Mouse (Mus musculus) inflammation-experienced regulatory T-cells, adult 6 months (primary cell): Measurements from ENCODE around the gene Creb1. TPM values are rescaled to one million over a fixed set of nuclear protein-coding genes. Genes with fewer than 3 reads are reported as not detected.
"Not testable (repeated sequence)": the region's sequence is repeated elsewhere in the genome, so short reads cannot be mapped to it uniquely, and the experiment has no call there.

Experiments used
- ATAC-seq: one replicate; pipeline ENCODE4 v1.8.0; 2017
- polyA plus RNA-seq, 3 experiments: library from polyadenylated mRNA; unstranded; fragments of 100-300 nt; shearing (Covaris generic); gene quantifications; one replicate each; pipeline ENCODE4 v1.2.1; 2017

Gene Creb1
- polyA plus RNA-seq, 3 experiments from 2014 or later = 54.6 to 64.3 (median 59.7) TPM

DNA sequence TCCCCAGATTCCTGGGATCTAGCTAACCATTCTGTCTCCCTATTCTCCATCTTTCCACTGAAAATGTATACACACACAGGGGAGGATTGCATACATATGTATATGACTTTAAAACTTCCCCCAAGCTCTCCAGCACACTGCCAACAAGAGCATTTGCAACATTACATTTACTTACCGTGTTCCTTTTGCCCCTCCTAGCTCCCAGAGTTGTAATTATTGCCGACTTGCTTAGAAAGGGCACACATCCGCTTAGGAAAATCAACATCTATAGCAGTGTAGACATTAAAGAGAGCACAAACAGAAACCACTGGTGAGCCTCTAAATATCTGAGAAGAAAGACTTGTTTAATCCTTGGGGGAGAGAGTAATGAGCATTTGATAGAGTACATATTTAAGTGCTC is 85.8 kb downstream of the Creb1 start:
- ATAC-seq = no peak

DNA sequence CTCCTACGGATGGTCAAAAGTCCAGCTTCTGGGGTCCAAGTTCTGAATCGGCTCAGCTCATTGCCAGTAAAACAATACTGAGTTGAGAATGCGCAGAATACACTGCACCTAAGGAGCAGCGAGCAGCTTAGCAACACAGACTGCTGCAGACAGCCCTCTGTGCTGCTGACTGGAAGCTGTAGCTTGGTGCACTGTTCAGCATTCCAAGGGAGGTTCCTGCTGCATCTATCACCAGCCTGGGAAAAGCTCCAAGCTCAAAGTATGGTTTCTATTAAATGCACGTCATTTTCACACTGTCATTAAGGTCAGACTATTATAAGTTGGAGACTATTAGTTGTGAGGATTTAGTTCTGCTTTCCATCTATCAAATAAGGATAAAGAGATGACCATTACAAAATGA is 88.7 kb downstream of the Creb1 start:
- no peak for ATAC-seq

DNA sequence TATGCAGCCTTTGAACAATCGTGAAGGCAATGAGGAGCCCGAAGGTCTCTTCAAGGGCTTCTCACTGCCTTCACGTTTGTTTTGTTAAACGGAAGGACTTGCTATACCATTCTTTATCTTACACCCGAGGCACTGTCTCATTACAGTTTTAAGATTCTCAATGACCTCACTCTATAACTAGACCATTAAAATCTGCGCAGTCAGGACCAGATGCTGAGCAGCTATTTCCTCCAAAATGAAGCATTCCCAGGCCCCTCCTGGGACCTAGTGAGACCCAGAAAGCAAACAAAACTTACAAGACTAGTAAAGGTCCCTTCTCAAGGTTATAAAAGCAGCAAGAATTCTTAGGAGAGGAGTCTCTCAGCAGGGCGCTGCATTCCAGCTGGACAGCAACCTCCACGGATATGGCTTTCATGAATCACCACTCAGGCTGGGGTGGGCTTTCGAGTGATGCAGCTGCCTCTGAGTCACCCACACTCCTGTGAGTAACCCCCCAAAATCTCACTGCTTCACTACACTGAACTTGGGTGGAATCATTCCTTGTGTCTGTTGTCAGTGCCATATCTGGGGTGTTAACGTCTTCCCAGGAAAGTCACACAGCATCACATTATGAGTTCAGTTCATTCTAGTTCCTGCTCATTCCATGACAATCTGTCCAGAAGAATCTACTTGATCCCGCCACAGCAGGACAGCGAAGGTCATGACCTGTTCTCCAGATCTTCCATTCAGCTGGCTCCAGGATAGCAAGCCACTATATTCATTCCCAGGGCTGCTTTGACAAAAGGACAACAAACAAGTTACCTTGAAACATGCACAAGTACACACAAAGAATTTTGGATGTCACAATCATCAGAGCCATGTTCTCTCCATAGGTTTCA is 91.4 kb downstream of the Creb1 start:
- no peak for ATAC-seq

DNA sequence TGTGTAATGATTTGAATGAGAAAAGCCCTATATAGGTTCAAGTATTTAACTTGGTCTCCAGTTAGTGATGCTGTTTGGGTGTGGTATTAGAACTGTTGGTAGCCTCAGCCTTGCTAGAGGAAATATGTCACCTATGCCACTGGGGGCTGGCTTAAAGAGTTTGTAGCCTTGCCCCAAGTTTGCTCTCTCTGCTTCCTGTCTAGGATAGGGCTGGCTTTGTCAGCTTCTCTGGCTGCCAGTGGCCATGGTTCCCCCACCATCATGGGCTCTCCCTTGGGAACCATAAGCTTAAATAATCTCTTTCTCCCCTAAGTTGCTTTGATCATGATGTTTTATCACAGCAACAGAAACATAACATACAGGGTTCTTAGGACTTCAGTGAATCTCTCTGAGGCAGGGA is 92.8 kb downstream of the Creb1 start:
- no peak for ATAC-seq

DNA sequence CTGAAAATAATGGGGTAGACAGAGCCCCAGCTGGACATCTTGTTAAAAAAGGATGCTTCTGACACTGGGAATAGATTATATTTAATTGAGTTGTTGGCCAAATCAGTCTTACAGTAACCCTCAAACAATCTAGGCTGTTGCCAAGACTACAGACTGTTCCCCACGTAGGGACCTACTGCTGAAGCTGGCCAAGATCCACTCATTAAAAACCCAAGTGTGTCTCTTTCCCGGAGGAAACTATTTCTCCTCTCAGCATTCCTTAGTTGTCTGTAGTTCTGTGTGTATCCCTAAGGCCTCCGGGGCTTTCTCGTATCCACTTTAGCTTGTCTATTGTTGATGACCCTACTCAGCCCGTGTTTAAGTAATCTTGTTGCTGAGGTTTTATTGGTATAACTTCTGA is 99.1 kb downstream of the Creb1 start:
- no peak for ATAC-seq

DNA sequence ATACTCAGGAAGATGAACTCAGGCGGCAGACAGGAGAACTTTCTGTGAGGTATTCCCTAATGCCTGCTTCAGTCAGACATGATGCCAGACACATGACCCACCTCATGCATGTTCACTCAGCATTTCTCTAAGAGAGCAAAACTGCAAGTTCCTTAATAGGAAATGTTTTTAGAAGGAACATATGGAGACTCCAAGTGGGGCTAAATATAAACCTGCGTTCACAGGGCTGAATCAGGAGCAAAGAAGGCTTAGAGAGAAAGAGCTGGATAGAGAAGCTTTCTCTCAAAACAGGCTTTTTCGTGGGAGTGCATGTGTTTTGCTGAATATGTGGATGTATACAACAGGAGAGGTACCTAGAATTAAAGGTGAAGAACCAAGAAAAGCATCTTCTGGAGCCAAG is 100.8 kb downstream of the Creb1 start:
- no peak for ATAC-seq

DNA sequence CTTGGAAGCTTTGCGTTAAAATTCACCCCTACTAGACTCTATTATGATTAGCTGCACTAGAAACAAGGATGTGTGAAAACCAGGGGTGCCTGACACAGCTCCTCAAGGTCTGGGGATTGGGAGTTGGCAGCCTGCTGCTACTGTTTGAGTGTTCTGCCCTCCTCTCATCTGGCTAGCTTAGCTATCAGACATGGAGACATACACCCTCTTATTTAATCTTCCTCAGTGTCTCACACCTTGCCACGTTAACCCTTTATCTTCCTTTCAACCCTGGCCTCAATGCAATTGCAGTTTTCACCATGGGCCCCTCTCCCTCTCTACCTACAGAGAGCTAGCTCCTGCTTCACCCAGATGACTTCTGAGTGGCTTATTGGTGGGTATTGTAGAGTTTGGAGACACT is 103.2 kb downstream of the Creb1 start:
- no peak for ATAC-seq

DNA sequence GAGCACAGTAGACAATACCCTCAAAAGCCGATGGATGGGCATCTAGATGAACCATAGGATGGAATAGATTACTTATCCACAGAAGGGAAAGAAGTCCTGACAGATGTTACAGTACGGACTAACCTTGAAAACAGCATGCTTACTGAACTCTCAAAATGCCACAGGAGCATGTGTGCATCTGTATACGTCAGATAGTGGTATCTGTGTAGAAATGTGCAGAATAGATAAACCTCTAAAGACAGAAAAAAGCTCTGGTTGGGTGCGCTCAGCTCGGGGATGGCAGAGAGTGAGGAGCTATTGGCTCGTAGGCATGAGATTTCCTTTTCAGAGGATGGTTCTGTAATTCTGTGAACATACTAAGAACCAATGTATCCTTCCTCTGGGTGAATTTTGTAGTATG is 106.8 kb downstream of the Creb1 start:
- no peak for ATAC-seq

DNA sequence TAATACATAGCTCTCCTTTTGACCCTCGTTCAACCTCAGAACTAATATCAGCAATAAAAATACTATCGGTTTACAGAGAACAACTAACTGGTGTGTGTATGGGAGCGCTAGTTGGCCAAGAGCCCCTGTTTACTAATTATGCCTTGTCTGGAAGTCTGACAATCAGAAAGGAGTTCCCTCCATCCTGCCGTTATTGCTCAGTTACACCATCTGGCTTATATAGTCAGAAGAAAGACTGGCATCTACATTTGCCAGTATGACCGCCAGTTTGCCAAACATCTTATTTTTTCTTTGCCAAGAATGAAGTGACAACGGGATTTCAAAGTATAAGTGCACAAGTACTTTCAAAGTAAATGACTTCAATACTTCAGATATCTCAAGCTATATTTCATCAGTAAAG is 108.6 kb downstream of the Creb1 start:
- no peak for ATAC-seq

DNA sequence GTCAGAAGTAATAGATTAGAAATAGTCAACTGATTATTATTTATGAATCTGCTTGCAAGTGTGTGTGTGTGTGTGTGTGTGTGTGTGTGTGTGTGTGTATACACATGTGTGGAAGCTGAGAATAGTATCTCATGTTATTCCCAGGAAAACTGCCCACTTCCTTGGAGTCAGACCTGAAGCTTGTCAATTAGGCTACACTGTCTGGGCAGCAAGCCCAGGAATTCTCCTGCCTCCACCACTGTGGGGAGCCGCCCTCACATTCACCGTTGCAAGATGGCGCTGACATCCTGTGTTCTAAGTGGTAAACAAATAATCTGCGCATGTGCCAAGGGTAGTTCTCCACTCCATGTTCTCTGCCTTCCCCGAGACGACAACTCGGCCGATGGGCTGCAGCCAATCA is 110.1 kb downstream of the Creb1 start:
- not testable (repeated sequence) for ATAC-seq

DNA sequence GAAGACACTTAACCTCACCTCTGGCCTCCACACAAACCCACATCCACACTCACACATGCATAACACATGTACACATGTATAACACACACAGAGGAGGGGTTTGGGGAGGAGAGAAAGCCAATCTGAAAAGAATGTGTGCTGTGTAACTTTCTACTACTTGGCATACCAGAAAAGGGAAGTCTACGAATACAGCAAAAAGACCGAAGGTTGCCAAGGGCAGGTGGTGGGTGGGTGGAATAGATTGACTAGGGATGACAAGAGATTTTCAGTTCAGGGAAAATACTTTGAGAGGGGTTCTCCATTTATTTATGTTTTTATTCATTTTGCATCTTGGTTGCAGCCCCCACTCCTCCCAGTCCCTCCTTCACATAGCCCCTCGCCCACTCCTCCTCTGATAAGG is 112.1 kb downstream of the Creb1 start:
- ATAC-seq = no peak

DNA sequence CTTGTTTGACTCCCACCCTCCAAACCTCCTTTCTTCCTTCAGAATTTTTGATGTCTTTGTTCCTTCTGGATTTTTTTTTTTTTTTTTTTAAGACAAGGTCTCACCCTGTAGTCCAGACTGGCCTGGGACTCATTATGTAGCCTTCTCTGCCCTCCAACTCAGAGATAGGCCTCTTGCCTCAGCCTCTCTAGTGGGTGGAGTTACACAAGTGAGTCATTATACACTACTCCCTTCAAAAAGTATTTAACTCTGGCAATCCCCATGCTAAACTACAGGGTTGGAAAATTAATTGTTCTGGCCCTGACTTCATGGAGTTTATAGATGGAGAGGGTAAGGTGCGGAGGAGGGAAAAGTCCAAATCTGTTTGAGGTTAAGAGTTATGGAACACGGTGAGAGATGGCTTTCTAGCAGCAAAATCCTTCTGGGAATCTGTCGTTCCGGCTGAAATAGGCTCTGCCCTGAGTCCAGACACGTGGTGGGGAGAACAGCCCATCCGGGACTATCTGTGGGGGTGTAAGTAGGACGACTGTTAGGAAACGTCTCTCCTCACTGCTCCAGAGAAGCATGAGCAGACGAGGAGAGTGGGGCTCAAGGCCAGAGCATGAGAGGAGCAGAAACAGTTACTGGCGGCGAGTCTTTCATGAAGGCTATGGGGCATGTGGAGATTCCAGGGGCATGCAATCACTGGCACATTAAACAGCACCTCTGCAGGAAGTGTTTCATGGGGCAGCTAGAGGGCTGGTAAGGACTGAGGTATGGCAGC is 117.1 kb downstream of the Creb1 start:
- no peak for ATAC-seq

DNA sequence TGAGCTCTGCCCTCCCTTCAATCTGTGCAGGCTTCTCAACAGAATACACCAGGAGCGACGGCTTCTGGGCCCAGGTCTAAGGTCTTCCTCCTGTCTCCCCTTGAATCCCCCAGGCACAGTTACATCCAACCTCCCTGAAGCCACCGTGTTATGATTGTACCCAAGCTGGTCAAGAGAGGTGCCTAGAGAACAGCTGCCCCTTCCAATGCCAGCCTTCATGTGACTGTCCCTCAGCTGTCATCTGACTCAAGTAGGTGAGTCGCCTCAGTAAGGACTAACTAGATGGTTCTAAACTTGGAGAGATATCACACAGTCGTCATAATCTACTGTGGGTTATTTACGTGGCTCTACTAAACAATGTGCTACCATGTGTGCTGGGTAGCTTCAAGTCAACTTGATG is 121.3 kb downstream of the Creb1 start:
- no peak for ATAC-seq

Other genes with a start within 250 kb of the Creb1 start
- 10 to 100 TPM; 25.7 to 33.4 (median 29.1) TPM for gene Mettl21a, start 84.6 kb downstream of the Creb1 start, polyA plus RNA-seq
- gene Ccnyl1, start 157.8 kb downstream of the Creb1 start, polyA plus RNA-seq = 1 to 10 TPM; 1.1 to 1.6 (median 1.4) TPM
- gene Fzd5, start 205.1 kb downstream of the Creb1 start, polyA plus RNA-seq = under 1 TPM; 0.35 to 0.97 (median 0.44) TPM